Mouse (Mus musculus): ENCODE data around the gene Spock1. TPM values are rescaled to one million over a fixed set of nuclear protein-coding genes. Genes with fewer than 3 reads are reported as not detected.

Spock1 gene
- polyA plus RNA-seq, 1 experiment from 2014 or later: 0.24 TPM

GRCm38 (mm10) chr13:57911171-57911570, 3.0 kb upstream of the Spock1 start:
- DNase-seq: no peak

DNA sequence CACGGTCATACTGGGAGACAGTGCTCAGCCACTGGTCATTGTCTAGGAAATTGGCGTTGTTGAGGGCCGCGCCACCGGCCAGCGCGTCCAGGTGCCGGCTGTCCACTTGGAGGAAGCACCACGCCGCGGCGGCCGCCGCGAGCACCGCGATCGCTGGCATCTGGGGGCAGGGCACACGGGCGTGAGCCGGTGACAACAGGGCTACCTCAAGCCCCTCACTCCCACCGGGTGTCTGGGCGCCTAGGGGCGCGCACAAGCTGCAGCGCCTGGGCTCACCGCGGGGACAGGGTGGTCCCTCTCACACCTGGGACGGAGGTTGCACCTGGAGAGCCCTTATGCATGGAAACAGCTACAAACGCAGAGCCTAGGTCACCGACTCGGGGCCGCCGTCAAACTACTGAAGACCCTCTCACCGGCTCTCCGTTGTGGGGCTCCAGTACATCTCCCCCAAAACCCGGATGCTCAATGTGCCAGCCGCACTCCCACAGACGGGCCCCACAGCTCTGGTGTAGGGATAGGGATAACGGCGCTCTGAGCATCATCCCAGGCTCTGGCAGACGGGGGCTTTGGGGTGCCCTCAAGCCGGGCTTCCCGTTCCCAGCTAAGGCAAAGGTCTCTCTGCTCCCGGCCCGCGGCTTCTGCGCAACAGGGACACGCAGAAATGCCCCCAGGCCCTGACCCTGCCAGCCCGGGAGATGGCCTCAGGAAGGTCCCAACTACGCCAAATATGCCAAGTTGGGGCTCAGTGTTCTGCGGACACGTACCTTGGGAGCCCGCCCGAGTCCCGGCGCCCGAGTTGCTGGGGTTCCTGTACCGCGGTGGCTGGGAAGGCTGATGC, 485 bp downstream of the Spock1 start:
- DNase-seq (no peak), ATAC-seq (ENCODE audit: low read depth) (no peak)
- 6% methylated on average over 60 of the region's 60 CpGs for WGBS (ENCODE audit: insufficient replicate concordance)
- Histone ChIP-seq H3K27me3 (peaks cover 23% of the 10 kb centered on the region), H3K36me3 (no peaks in the 10 kb centered on the region), H3K27ac (no peak overlapping the region), H3K4me2 (peak overlapping the region; percentile 45), H3K4me1 (replicated peaks) (no peaks in the 10 kb centered on the region), H3K9ac (no peak overlapping the region), H3K9me3 (replicated peaks) (no peaks in the 10 kb centered on the region), H3K4me3 (replicated peaks) (peak overlapping the region; percentile 29)

More at GRCm38 (mm10) chr13:57911171-57911570, 3.0 kb upstream of the Spock1 start:
- H3K9ac ChIP-seq: no peak overlapping the region
- no peak for ATAC-seq (ENCODE audit: low read depth)
- peaks cover 23% of the 10 kb centered on the region for H3K27me3 ChIP-seq
- no peaks in the 10 kb centered on the region for H3K9me3 ChIP-seq (replicated peaks)
- no peak overlapping the region for H3K4me3 ChIP-seq (replicated peaks)
- H3K27ac ChIP-seq: no peak overlapping the region
- WGBS (ENCODE audit: insufficient replicate concordance): 73% methylated on average over 9 of the region's 9 CpGs
- H3K36me3 ChIP-seq: no peaks in the 10 kb centered on the region
- H3K4me1 ChIP-seq (replicated peaks): no peaks in the 10 kb centered on the region
- H3K4me2 ChIP-seq: no peak overlapping the region

DNA sequence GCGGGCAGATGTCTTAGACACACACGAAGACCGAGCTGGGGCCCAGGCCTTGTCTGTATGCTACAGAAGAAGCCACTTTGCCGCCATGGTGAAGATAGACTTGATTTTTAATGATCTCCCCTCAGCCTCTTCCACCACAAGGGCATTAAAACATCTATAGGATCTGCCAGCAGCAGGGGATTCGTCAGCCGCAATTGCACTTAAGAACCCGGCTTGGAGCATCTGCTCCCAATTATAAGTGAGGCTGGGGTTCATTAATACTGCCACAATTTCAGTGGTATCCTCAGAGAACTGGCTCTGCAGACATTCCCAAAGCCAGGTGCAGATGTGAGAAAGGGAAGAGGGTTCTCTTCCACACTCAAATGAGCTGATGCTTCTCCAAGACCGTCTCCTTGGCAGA, 13.5 kb downstream of the Spock1 start:
- 79% methylated on average over 8 of the region's 8 CpGs for WGBS (ENCODE audit: insufficient replicate concordance)
- no peaks in the 10 kb centered on the region for H3K36me3 ChIP-seq
- no peaks in the 10 kb centered on the region for H3K27me3 ChIP-seq
- 0 out of 2 replicates have a peak, but pooled peaks cover 11% of the 10 kb centered on the region for H3K9me3 ChIP-seq (replicated peaks)
- H3K4me1 ChIP-seq (replicated peaks): no peaks in the 10 kb centered on the region
- no peak overlapping the region for H3K4me3 ChIP-seq (replicated peaks)
- ATAC-seq (ENCODE audit: low read depth) (no peak), DNase-seq (no peak)
- no peak overlapping the region for H3K4me2 ChIP-seq
- no peak overlapping the region for H3K27ac ChIP-seq
- no peak overlapping the region for H3K9ac ChIP-seq

DNA sequence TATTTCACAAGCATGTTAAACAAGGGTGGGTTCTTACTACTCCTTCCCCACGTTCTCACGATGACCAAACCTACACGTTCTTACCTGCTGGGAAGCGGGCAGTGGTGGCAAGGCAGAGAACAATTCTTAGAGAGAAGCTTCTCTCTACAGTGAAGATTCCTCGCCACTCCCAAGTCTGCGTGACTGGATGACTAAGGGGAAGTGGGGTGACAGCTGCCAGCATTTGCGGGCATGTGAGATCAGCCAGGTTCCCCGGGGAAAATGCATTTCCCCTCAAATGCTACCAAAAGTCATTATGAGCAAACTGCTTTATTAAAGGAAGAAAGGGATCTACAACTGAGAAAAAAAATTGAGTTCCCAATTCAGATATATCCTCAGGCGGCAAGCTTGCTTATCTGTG, 18.4 kb downstream of the Spock1 start:
- ATAC-seq (ENCODE audit: low read depth): no peak
- H3K4me2 ChIP-seq: no peak overlapping the region

DNA sequence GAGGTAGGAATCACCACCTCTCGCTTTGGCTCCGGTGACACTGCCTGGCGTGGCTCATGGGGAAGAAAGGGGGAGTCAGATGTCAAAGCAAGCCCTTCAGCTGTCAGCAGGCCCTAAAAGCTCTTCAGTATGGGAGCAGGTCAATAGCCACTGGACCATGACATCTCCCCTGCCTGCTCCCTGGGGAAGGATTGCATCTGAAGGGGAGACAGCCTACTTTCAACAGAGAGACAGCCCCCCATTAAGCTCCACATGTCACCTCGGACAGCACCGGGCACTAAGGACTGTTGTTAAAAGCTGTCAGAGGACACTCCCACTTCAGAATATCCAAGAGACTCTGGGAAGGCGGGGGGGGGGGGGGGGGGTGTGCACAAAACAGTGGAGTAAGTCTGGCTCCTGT, 19.1 kb downstream of the Spock1 start:
- Histone ChIP-seq H3K4me1 (replicated peaks) (no peaks in the 10 kb centered on the region), H3K36me3 (no peaks in the 10 kb centered on the region), H3K9me3 (replicated peaks) (no peaks in the 10 kb centered on the region), H3K4me2 (no peak overlapping the region), H3K27ac (no peak overlapping the region), H3K4me3 (replicated peaks) (no peak overlapping the region), H3K9ac (no peak overlapping the region), H3K27me3 (no peaks in the 10 kb centered on the region)
- ATAC-seq (ENCODE audit: low read depth) (no peak), DNase-seq (no peak)
- WGBS (ENCODE audit: insufficient replicate concordance): 36% methylated on average over 6 of the region's 6 CpGs

More for the DNA sequence above, 18.4 kb downstream of the Spock1 start:
- Histone ChIP-seq H3K9me3 (replicated peaks) (no peaks in the 10 kb centered on the region), H3K4me3 (replicated peaks) (no peak overlapping the region), H3K27me3 (no peaks in the 10 kb centered on the region), H3K9ac (no peak overlapping the region), H3K36me3 (no peaks in the 10 kb centered on the region), H3K4me1 (replicated peaks) (no peaks in the 10 kb centered on the region), H3K27ac (no peak overlapping the region)
- 53% methylated on average over 9 of the region's 9 CpGs for WGBS (ENCODE audit: insufficient replicate concordance)
- DNase-seq: no peak

DNA sequence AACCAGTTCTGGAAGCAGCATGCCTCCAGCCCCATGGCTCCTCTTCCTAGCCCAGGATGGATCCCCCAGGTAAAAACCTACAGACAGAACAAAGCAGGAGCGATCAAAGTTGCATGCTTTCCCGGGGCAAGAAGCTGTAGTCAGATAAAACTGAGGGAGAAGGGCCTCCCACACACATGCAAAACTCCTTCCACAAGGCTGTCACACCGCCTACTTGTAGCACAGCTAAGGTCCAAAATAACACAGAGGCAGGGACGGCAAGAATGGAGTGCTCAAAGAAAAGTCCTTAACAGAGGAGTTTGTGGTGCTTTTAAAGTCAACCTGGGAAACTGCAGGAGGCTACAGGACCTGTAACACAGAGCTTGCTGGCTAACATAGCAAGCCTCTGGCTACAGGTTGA, 28.3 kb downstream of the Spock1 start:
- Histone ChIP-seq H3K4me2 (no peak overlapping the region), H3K36me3 (no peaks in the 10 kb centered on the region), H3K27ac (no peak overlapping the region), H3K4me3 (replicated peaks) (no peak overlapping the region), H3K9ac (no peak overlapping the region), H3K9me3 (replicated peaks) (no peaks in the 10 kb centered on the region), H3K27me3 (no peaks in the 10 kb centered on the region), H3K4me1 (replicated peaks) (no peaks in the 10 kb centered on the region)
- 35% methylated on average over 4 of the region's 4 CpGs for WGBS (ENCODE audit: insufficient replicate concordance)
- DNase-seq (no peak), ATAC-seq (ENCODE audit: low read depth) (no peak)

DNA sequence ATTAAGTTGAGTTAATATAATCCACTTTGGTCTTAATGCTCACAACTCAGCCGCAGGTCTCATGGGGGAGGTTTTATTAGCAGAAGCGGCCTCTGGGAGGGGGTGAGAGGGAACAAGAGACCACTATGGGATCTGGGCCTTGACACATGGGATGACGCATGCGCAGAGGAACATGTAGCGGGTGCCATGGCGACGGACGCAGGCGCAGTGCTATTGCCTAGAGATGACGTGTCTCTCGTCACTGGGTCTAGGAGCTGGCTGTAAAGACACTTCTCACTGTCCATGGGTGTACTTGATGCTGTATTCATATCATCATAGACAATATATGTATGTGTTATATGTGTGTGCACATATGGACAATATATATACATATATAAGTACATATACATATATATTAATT, 29.3 kb downstream of the Spock1 start:
- 81% methylated on average over 11 of the region's 11 CpGs for WGBS (ENCODE audit: insufficient replicate concordance)
- no peaks in the 10 kb centered on the region for H3K27me3 ChIP-seq
- ATAC-seq (ENCODE audit: low read depth): no peak

DNA sequence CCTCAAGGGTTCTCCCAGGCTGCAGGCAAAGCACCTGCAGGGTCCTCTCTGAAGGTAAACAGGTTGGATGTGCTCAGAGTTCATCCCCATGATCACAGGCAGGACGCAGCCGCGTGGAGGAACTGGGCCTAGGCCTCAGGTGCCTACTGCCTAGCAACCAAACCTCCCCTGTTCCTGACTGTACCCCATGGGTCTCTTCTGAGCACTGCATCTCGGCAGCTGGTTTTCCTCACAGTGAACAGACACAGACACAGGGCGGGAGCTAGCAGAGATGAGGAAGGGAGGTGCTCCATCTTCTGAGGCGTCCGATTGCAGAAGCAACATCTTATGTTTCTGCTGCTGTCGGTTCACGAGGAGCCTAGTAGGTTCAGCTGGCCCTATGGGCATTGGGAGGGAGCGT, 30.4 kb downstream of the Spock1 start:
- Histone ChIP-seq H3K4me1 (replicated peaks) (no peaks in the 10 kb centered on the region), H3K27ac (no peak overlapping the region), H3K4me3 (replicated peaks) (no peak overlapping the region), H3K36me3 (no peaks in the 10 kb centered on the region), H3K27me3 (no peaks in the 10 kb centered on the region), H3K4me2 (no peak overlapping the region), H3K9ac (no peak overlapping the region), H3K9me3 (replicated peaks) (no peaks in the 10 kb centered on the region; the same call in 1 of the 2 replicates)
- DNase-seq (no peak), ATAC-seq (ENCODE audit: low read depth) (no peak)
- WGBS (ENCODE audit: insufficient replicate concordance): 62% methylated on average over 10 of the region's 10 CpGs

More for the DNA sequence above, 29.3 kb downstream of the Spock1 start:
- DNase-seq: no peak
- Histone ChIP-seq H3K4me1 (replicated peaks) (no peaks in the 10 kb centered on the region), H3K9ac (no peak overlapping the region), H3K4me2 (no peak overlapping the region), H3K4me3 (replicated peaks) (no peak overlapping the region), H3K27ac (no peak overlapping the region), H3K36me3 (no peaks in the 10 kb centered on the region), H3K9me3 (replicated peaks) (no peaks in the 10 kb centered on the region)

DNA sequence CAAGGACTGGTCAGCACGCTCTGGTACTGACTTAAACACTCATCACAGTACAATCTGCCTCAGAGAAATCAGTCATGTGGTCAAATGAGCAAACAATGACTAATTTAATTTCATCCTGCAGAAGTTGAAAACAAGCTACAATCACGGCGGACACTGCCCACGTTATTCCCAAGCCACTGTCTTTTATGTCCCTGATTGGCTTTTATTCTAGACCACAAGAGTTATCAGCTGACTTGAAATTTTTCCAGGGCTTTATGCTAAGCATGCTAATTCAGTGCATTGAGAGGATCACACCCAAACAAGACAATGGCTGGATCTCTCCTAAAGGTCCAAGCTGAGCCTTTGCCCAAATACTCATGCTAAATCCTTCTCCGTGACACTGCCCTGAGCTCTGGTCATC, 31.2 kb downstream of the Spock1 start:
- no peaks in the 10 kb centered on the region; the same call in 1 of the 2 replicates for H3K9me3 ChIP-seq (replicated peaks)
- H3K9ac ChIP-seq: no peak overlapping the region
- H3K27me3 ChIP-seq: no peaks in the 10 kb centered on the region
- no peaks in the 10 kb centered on the region for H3K4me1 ChIP-seq (replicated peaks)
- no peak overlapping the region for H3K4me3 ChIP-seq (replicated peaks)
- WGBS (ENCODE audit: insufficient replicate concordance): 72% methylated on average over 5 of the region's 5 CpGs
- H3K27ac ChIP-seq: no peak overlapping the region
- ATAC-seq (ENCODE audit: low read depth) (no peak), DNase-seq (no peak)
- no peaks in the 10 kb centered on the region for H3K36me3 ChIP-seq
- no peak overlapping the region for H3K4me2 ChIP-seq

- no peak overlapping the region for H3K4me2 ChIP-seq
- no peaks in the 10 kb centered on the region; the same call in 1 of the 2 replicates for H3K9me3 ChIP-seq (replicated peaks)
- no peaks in the 10 kb centered on the region for H3K4me1 ChIP-seq (replicated peaks)
- no peak for DNase-seq
- no peak overlapping the region for H3K27ac ChIP-seq
- H3K4me3 ChIP-seq (replicated peaks): no peak overlapping the region
- H3K36me3 ChIP-seq: no peaks in the 10 kb centered on the region
- no peak overlapping the region for H3K9ac ChIP-seq
- no peak for ATAC-seq (ENCODE audit: low read depth)
- no peaks in the 10 kb centered on the region for H3K27me3 ChIP-seq
- 67% methylated on average over 4 of the region's 4 CpGs for WGBS (ENCODE audit: insufficient replicate concordance)
Measured at GRCm38 (mm10) chr13:57870058-57870457, 38.1 kb downstream of the Spock1 start.

DNA sequence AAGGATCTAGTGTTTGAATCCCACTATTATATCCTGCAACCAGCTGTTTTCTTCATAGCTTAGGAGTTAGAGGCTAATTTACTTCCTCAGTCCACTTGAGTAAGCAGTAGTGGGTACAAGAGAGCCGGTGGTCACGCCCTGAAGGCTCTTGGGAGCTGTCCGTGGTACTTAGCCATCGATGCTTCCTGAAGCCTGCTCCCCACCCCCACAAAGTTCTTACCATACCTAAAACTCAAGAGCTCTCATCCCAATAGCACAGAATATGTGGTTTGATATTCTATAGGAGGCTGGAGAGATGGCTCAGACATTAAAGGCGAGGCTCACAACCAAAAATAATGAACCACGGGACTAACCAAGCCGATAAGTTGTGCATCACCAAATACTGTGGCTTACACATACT, 40.5 kb downstream of the Spock1 start:
- ATAC-seq (ENCODE audit: low read depth): no peak

DNA sequence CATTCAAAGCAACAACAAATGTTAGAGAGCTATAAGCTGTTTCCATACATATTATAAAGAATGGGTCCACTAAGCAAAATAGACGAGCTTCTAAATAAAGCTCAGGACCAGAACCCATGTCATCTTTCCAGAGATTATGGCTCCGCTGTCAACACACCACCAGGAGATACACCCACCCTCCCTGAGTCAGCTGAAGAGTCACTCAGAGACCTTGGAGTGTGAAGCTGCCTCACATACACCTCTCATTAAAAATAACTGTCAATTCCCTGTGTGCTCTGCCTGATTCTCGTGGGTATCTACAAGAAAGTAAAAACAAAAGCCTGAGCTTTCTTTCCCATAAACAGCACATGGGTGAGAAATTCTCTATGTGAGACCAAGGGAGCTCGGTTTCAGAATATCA, 43.1 kb downstream of the Spock1 start:
- Histone ChIP-seq H3K9ac (no peak overlapping the region), H3K36me3 (no peaks in the 10 kb centered on the region), H3K4me2 (no peak overlapping the region), H3K27ac (no peak overlapping the region), H3K4me1 (replicated peaks) (no peaks in the 10 kb centered on the region), H3K4me3 (replicated peaks) (no peak overlapping the region), H3K27me3 (no peaks in the 10 kb centered on the region), H3K9me3 (replicated peaks) (no peaks in the 10 kb centered on the region; the same call in 1 of the 2 replicates)
- DNase-seq (no peak), ATAC-seq (ENCODE audit: low read depth) (no peak)
- WGBS (ENCODE audit: insufficient replicate concordance): 49% methylated on average over 4 of the region's 4 CpGs

More for the DNA sequence above, 40.5 kb downstream of the Spock1 start:
- no peaks in the 10 kb centered on the region; the same call in 1 of the 2 replicates for H3K9me3 ChIP-seq (replicated peaks)
- H3K4me2 ChIP-seq: no peak overlapping the region
- DNase-seq: no peak
- H3K27ac ChIP-seq: no peak overlapping the region
- no peak overlapping the region for H3K9ac ChIP-seq
- H3K27me3 ChIP-seq: no peaks in the 10 kb centered on the region
- H3K36me3 ChIP-seq: no peaks in the 10 kb centered on the region
- 50% methylated on average over 7 of the region's 7 CpGs for WGBS (ENCODE audit: insufficient replicate concordance)
- H3K4me1 ChIP-seq (replicated peaks): no peaks in the 10 kb centered on the region
- no peak overlapping the region for H3K4me3 ChIP-seq (replicated peaks)

Data from liver, embryonic 13.5 days (tissue).